Mouse (Mus musculus): ENCODE results near the gene Necap2.

The Necap2 gene

GRCm38 (mm10) chr4:141072502-141072901, 5.7 kb downstream of the Necap2 start:
- DNase-seq: no peak

DNA sequence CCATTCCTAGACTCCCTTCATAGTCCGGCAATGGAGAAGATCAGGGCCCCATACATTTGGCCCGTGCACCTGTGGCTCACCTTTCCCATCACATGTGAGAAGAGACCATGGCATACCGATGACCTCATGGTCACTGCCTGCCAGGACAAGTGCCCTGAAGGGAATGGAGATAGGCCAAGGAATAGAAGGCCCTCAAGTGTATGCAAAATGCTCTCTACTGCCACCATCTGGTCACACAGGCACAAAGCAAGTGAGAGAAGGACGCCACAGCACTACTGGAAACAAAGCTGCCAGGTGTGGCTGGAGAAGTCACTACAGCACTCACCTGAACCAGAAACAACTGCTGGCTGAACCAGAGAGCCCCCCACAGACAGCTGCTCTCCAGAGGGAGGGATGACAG, 8.4 kb downstream of the Necap2 start:
- DNase-seq: peak; percentile 67 to 74

- no peak for DNase-seq
These were observed 9.5 kb downstream of the Necap2 start for GRCm38 (mm10) chr4:141068655-141069054.

DNA sequence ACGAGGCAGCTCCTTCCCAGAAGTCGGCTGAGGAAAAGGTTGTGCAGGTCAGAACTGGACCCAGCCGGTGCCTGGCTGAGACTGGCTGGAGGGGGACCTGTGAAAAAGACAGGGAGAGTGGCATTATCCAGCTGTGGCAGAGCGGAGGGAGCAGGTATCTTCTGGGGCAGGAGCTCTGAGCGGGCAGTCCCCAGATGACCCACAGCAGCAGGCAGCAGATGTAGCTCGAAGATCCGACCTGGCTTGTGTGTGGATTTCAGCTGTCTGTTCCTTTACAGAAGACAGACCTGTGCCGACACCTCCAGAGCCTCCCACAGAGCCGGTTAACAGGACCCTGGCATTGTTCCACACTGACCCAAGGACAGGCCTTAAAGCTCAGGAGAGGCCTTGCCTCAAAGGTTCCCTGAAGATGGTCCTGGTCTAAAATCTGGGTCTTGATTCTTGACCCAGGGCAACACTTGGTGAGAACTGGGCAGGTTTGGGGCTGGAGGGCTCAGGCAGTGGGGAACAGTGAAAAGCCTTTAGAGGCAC, 10.6 kb downstream of the Necap2 start:
- no peak for DNase-seq

DNA sequence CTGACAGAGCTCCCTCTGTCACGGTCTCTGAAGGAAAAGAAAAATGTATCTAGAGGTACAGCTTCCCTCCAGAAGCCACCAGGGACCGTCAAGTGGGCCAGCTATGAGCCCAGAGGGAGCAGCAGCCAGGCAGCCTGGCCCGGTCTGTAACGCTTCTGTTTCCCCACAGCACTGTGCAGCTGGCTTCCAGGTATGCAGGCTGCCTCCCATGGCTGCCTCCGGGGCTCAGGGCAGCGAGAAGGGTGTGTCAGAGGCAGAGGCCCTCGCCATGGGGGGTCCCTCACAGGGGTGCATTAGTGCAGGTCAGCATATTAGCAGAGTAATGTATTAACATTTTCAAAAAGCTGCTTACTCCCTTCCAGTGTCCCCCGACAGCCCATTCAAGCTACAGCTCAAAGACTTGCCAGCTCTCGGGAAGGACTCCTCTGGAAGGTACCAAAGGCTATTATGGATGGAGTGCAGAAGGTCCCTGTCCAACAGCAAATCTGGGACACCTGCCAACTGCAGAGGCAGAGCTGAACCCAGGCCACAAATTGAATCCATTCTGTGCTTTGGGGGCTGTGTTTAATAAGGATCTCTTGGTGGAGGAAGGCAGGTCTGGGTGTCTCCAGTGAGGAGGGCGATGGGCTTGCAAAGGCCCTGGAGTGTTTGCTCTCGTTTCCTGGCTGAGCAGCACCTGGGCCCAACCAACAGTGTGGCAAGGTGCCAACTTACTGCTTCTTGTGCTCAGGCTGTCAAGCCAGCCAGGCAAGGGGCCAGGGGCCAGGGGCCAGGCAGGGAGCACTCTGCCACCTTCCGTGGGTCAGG, 11.2 kb downstream of the Necap2 start:
- DNase-seq: peak; percentile 63 to 79

DNA sequence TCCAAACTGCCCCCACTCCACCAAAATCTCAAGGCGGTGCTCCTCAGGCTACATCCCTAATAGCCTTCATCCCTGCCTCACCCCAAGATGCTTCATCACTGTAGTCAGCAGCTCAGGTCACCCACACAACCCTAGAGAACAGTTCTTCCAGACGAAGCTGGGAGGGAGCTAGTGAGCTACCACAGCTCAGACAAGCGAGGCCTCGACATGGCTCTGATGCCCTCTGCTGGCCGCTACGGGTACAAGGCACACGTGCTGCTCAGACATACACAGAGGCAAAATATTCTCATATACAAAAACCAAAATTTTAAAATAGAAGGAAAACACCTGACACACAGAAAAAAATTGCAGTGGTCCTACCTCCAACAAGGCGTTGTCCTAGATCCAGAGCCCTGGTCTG, 13.0 kb downstream of the Necap2 start:
- peak; percentile 86 to 89 for DNase-seq

- DNase-seq: no peak
These were observed 14.0 kb downstream of the Necap2 start for GRCm38 (mm10) chr4:141064104-141064659.

DNA sequence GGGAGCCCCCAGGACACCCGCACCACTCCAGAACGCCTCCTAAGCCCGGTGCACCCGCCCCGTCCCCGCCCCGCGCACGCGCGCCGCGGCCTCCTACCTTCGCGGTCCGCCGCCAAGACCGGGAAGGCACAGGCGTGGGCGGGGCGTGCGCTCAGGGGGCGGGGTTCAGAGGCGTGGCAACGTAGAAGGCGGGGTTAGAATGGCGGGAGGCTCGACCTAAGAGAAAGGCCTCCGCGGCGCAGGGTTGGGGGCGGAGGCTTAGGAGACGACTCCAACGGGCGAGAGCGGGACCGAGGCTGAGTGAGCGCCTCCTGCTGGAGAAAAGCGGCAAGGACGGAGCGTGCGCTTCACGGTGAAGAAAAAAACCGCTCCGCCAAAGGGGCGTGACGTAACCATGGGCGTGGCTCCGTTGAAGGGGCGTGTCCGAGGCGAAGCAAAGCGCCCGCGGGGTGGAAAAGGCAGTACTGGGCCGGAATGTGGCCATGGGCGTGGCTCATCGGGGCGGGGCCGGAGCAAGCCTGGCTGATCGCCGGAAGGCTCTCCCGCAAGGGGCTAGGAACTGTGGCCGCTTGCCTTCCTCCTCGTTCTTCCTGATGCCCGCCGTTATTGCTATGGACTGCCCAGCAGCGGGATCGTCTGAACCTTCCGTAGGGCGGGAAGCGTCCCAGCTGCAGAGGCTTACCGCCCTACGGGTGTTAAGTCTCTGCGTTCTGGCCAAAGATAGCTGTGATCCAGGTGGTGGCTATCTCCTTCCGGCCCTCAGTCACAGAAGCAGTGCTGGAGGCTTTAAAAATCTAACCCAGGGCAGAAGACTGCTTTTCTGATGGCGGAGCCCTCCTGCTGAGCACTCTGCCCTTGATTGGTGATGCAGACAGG, 17.5 kb downstream of the Necap2 start, which contains the start of gene Crocc:
Crocc (minus strand) TSS at position 125 of the 876 bp plus-strand sequence.
- peak; percentile 99 to 100 for DNase-seq

GRCm38 (mm10) chr4:141059616-141060425, 18.3 kb downstream of the Necap2 start:
- DNase-seq: no peak

DNA sequence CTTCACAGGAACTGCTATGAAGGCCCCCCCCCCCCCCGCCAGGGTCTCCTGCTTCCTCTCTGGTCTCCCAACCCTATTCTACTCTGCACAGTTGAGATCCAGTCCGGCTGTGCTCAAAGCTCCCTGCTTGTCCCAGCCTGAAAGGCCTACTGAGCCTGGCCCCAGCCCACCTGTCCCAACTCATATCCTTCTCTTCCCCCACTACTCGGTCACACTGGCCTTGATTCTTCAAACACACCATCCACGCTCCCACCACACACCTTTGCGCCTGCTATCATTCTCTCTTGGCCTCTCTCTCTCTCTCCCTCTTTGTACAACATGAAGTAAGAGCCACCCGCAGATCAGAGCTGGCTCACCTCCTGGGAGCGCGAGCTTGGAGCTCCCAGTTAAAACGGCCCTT, 19.3 kb downstream of the Necap2 start:
- no peak for DNase-seq

DNA sequence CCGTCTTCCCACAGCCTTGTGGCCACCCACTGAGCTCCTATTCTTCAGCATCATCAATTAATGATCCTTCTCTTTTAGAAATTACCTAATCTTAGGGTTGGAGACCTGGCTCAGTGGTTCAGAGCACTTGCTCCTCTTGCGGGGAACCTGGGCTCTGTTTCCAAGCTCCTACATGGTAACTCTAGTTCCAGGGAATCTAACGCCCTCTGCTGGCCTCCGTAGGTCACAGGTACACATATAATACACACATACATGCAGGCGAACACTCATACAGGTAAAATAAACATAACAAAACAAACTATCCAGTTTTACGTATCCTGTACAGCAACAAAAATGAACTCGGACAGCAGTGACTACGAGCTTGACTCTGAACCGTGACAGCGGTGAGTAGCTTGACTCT, 21.2 kb downstream of the Necap2 start:
- DNase-seq: no peak

DNA sequence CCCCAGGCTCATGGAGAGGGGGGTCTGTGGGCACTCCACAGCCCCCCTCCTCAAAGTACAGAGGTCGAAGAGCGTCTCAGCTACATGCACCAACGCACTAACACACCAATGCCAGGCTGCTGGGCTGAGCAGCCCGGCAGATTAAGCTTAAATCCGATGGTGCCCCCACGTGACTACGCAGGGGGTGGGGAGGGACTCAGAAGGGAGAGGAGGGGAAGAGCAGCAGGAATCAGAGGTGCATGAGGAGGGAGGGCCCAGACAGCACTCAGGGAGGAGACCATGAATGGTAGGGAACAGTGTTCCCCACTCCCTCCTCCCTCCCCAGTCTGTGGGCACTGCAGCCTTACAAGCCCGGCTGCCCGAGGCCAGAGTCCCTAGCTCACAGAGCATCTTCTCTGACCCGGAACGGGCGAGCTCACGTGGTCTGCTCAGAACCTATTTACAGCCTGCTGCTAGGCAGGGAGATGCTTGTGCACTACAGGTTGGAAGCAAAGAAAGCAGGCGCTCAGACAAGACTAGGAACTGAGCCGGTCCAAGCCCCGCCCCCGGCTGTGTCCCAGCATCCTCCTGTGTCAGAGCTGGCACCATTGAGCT, 24.5 kb downstream of the Necap2 start:
- no peak for DNase-seq

- DNase-seq: no peak
These were observed 25.0 kb downstream of the Necap2 start for GRCm38 (mm10) chr4:141053138-141053537.

GRCm38 (mm10) chr4:141052442-141052841, 25.7 kb downstream of the Necap2 start:
- no peak for DNase-seq

- DNase-seq: no peak
These were observed 28.7 kb downstream of the Necap2 start for GRCm38 (mm10) chr4:141049476-141049835.

DNA sequence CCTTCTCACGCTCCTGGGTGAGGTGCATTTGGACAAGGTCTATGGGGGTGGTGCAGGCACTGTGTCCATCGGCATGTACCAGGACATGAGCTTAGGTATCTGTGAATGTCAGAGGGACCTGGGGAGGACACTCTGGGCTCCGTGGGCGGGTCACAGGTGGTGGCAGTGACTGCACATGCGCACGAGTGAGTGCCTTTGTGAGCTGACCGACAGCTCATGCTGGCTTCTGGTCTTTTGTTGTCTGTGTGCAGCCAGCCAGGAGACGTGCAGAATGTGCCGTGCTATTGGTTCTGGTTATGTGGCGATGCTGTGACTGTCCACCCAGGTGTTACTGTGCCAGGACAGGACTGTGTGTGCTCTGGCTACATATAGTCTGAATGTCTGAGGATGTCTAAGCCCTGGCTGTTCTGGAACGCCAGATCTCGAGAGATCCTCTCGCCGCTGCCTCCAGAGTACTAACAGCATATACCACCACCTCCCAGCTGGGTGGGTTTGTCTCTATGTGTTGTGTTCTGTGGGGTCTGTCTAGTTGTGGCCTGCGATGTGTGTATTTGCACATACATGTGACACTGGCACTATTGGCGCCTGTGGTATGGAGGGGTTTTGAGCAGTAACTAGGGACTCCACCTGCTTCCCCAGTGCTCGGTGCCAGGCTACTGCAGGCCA, 29.2 kb downstream of the Necap2 start:
- DNase-seq: no peak

GRCm38 (mm10) chr4:141044816-141045215, 33.3 kb downstream of the Necap2 start:
- peak; percentile 83 to 89 for DNase-seq

DNA sequence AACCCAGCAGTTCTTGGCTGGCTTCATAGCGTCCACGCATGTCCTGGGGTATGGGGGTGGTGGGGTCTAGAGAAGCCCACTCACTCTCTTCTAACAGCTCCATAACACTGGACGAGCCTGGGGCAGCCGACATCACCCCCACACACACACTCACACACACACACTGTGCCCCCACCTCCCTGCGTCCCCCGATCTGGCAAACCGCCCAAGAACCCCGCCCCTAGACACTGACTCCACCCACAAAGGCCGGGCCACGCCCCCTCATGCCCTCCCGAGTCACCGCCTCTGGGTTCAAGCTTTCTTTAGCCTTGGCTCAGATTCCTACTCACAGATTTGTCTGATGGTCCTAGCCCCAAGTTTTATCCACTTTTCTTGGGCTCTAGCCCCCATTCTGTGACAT, 37.0 kb downstream of the Necap2 start:
- DNase-seq: peak in 1 of 2 experiments; percentile 44

DNA sequence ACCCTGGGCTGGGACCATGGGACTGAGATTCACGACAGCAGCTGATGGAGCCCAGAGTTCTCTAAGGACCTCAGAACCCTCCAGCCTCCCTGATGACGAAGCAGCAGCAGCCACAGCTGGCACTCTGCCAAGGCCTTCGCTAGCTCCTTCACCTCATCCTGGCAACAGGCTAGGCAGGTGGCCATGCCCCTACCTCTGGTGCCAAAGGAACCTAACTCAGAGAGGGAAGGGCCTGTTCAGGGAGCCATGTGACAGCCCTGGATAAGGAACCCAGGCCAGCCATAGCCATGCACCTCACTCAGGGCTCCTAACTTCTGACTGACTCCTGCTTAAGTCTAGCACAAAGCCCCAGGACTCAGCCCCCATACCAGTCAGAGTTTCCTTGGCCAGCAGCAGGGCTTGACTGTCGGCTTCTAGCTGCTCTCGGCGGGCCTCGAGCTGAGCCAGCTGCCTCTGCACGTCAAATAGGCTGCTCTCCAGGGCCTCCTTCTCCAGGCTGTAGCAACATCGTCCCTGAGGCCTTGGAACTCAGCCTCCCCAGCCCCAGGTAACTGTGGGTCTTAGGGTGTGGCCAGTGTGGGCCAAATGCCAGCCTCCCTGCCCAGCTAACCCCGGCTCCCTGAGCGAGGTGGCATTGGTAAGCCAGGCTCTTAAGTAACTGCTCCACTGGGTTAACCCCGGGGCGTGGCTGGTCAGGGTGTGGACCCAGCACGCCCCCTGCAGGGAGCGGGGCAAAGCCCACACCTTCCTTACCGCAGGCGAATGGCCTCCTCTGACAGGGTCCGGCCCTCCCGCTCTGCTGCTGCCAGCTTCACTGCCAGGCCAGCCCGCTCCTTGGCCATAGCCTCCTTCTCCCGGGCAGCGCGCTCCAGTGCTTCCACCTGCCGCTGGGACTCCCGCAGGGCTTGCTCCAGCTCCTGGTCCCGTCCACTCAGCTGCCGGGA, 44.3 kb downstream of the Necap2 start:
- DNase-seq: peak; percentile 66 to 80

DNA sequence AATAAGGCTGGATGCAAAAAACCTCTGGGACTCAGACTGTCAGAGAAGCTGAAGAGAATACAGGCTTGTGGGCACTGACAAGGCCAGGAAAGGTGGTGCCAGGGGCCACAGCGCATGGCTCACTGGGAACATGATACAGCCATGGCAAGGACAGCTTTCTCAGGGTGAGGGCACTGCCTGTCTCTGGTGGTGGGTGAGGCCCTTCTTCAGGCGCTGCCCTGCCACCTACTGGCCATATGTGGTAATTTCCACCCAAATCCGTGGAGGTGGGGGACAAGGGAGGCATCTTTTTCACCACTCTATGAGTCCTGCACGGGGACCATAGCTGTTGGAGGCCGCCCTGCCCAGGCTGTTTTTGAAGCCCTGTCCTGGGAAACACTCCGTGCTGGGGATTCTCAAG, 46.4 kb downstream of the Necap2 start:
- DNase-seq: peak; percentile 79 to 87
